Mouse (Mus musculus) adrenal gland, postnatal 36 days (tissue): ENCODE data around the gene Gm49325. TPM values are rescaled to one million over a fixed set of nuclear protein-coding genes. Genes with fewer than 3 reads are reported as not detected.

Experiments used
- DNase-seq, 2 experiments: peaks; one replicate each; pipeline ENCODE4 v3.0.0; 2021; ENCODE audit warnings: mixed read lengths in 1 of 2
- total RNA-seq, 2 experiments: library from RNA; stranded (reverse); gene quantifications; 2 replicates each; pipeline ENCODE4 v1.2.3; 2021

Gene Gm49325
- total RNA-seq, 2 experiments from 2014 or later: 24.1 to 27.6 TPM

DNA sequence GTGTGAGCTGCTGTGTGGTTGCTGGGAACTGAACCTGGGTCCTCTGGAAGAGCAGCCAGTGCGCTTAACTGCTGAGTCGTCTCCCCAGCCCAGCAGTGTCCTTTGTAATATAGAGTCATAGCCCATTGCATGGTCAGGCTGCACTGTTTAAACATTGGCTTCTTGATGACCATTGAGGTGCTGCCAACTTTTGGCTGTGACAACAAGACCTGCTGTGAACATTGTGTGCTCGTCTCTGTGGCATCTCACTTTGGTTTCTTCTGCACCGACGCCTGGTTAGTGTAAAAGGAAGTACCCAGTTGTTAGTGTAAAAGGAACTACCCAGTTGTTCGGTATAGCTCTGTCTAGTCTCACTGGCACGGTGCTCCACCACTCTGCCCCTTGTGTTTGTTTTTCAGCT lies 20.6 kb downstream of the Gm49325 start:
- no peak for DNase-seq

- DNase-seq: peak; percentile 82 to 86
These were observed 21.5 kb downstream of the Gm49325 start for GRCm38 (mm10) chr10:77627497-77627896.

DNA sequence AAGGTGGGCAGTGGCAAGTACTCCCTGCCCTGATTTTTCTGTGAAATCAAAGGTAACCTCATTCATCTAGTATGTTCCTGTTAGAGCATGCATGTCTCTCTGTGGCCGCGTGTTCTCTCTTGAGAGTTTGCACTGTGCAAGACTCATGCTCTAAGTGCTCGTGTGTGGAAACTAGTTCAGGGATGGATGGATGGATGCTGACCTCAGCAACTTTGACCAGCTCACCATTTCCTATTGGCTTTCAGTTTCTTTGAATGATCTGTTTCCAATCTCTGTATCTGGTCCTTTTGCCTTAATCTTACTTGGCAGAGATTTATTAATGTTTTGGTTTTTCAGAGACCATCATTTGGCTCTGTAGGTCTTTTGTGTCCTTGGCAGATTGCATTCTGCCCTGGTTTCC lies 23.2 kb downstream of the Gm49325 start:
- no peak for DNase-seq

GRCm38 (mm10) chr10:77629970-77630369 lies 24.0 kb downstream of the Gm49325 start:
- DNase-seq: no peak

- DNase-seq: no peak
These were observed 28.0 kb downstream of the Gm49325 start for GRCm38 (mm10) chr10:77634016-77634415.

DNA sequence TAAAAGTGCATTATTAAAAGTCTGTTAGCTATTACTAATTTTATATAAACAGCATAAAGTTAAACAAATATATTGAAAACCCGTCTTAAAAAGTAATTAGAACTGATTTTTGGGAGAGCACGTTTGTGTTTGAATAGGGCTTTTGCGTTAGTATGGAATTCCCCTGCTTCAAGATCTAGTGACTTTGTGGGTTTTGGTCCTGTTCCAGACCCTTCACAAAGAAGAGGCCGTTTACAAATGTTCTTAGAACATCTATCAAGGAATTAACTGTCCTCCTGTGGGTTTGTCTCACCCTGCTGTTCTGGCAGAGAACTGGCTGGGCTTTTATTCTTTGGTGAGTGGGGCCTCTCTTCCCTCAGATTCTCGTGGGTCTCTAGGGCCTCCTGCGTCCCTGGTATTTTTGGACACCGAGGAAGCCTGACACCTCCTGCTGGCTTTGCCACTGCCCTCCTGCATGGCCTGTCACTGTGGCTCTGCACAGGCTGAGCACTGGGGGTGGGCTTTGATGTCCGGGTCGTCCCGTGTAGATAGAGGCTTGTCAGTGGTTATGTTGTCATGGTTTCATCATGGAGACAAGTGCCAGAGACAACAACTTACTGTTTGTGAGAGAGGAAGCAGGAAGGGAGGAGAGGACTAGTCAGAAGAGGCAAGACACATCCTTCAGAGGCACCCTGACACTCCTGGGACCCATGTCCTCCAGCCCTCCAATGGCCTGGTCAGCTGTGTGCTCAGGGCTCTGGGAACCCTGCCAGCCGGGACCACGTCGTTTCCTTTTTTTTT lies 28.6 kb downstream of the Gm49325 start:
- peak in 1 of 2 experiments; percentile 38 for DNase-seq

DNA sequence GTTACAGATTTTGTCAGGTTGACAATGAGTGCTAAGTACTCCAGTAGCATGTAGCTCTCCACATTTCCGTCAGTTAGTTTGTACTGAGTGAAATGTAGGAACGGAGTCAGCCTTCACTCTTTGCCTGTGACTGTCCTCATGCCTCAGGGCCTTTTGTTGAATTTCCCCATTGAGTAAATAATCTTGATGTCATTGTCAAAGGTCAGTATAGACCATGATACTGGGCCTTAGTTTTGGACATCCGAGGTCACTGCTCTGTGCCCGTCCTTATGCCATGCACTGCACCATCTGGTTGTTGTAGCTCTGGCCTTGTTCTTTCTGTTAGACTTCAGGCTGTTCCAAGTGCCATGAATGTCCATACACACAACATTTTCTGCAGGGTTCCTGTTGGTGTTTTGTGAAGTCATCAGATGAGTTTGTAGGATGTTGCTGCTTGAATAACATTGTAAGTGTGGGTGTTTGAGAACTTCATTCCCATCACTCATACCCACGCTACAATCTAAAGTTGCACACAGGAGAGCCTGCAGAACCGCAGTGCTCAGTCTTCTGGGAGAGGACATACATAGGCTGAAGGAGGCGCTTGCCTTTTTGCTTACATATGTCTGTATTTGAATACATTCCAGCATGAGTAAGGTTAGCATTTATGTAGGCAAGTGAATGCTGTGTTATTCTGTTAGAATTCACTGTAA lies 30.4 kb downstream of the Gm49325 start:
- no peak for DNase-seq

DNA sequence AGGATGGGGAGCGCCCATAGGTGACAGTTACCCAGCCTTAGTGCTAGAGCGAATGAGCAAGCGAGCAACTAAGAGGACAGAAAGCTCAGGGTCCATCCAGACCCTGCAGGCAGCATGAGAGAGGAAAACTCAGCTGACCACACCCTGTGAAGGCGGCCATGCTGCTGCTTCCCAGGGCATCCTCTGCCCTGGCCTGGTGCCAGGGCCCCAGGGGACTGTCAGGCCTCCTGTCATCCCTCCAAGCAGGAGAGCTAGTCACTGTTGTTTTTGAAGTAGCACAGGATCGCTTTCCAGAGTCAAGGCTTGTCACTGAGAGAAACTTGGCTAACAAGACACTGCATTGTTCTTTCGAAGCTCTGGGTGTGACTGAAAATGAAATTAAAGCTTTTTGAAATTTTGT lies 33.0 kb downstream of the Gm49325 start:
- peak; percentile 28 to 58 for DNase-seq

- DNase-seq: no peak
These were observed 37.2 kb downstream of the Gm49325 start for GRCm38 (mm10) chr10:77643160-77643559.

- DNase-seq: no peak
These were observed 39.6 kb downstream of the Gm49325 start for GRCm38 (mm10) chr10:77645571-77645970.

DNA sequence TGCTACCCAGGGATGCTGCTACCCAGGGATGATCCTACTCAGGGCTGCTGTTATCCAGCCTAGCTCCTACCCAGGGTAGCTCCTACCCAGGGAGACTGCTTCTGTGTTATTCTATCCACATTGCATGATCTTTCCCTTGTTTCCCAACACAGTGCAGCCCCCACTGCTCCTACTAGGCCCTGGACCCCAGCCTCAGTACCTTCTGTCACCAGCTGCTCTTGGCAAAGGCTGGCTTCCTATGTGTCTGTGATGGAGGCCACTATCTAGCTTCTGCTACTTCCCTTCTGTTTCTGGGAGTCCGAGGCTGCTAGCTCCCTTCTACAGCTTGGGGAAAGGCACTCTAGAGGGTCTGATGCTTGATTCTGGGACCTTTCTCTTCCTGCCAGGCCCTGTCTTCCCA lies 41.5 kb downstream of the Gm49325 start:
- no peak for DNase-seq

GRCm38 (mm10) chr10:77647901-77648300 lies 41.9 kb downstream of the Gm49325 start:
- no peak for DNase-seq

DNA sequence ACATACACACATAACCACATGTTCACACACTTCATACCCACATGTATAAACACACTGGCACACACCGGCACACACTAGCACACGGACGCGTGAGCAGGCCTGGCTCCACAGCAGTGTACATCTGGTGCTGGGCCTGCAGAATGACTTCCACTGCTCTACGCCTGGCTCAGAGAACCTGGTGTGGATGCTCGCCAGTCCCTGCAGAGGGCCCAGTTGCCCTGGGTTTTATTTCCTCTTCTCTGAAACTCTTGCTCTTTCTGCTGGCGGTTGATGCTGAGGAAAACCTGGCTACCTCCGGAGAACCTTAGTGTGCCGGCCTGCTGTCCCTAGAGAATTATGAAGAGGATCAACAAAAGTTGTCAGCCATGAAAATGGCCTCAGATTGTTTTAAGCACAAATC lies 46.0 kb downstream of the Gm49325 start:
- DNase-seq: no peak

DNA sequence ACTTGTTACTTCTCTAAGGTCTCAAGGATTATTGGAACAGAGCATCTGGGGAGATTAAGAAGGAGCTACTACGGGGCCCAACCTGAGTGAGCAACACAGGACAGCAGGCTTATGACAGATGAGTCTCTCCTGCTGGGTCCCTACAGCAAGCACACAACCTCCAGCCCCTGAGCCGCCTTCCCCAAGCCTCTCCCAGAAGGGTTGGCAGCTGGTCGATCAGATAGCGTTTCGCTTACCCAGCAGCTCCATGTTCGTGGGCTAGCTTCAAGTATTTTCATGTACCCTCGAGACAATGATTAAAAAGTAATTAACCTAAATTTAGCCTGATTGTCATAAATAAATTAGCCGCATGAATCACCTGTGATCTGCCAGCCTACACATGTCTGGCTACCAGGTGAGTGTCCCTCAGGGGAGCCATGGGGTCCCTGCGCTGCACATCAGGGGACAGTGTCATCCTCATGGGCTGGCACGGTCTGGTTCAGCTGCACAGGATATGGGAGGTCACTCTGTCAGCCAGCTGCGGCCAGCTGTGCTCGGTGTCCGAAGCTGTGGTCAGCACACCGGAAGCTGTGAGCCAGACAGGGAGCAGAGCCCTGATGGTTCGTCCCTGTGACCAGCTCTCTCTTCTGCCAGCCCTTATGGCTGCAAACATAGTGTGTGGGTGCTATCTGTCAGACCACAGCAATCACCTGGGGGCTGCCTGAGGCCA lies 52.4 kb downstream of the Gm49325 start:
- no peak for DNase-seq

DNA sequence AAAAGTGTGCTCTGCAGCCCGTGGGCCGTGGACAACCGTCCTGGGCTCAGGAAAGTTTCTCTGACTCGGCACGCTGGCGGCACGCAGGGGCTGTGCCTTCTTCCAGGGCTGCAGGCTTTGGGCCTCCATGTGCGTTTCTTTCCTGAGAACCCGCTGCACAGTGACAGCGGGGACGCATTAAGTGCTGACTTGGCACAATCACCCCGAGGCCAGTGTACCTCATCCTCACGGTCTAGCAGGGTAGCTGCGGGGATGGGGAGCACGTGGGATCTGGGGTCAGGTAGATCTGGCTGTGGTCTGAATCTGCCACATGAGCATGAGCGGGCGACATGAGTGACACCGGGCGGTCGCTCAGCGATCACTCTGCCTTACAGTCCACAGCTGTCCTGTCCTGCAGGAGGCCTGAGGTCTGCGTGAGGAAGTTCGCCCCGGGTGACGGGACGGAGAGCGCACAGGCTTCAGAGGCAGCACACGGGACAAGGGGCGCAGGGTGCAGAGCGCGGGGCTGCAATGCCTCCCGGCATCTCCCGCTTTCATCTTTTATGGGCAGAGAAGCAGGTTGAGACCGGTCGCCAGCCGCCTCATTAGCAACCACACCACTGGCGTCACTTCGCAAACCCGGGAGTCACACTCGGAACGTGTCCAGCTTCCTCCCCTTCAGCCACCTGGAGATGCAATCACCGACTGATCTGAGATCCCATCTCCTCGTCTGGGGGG lies 58.1 kb downstream of the Gm49325 start:
- DNase-seq: no peak

GRCm38 (mm10) chr10:77666342-77666741 lies 60.3 kb downstream of the Gm49325 start:
- DNase-seq: no peak

DNA sequence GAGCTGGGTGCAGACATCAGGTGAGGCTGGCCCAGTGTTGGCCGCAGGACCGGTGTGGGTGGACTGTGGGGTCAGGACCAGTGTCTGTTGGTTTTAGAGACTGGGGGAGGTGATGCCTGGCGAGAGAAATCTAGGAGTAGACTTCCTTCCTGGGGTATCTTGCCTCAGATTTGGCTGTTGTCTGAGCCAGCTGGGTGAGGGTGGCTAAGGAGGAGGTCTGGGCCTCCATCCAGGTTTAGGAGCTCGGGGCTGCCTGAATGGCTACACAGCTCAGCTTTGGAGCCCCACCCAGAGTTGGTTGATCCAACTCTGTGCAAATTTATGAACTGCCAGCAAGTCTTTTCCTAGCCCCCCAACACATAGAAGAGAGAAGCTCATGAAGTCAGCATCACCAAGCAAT lies 61.4 kb downstream of the Gm49325 start:
- DNase-seq: no peak

- DNase-seq: no peak
These were observed 64.7 kb downstream of the Gm49325 start for GRCm38 (mm10) chr10:77670710-77671109.

- DNase-seq: no peak
These were observed 65.5 kb downstream of the Gm49325 start for GRCm38 (mm10) chr10:77671519-77671918.

GRCm38 (mm10) chr10:77673765-77674164 lies 67.8 kb downstream of the Gm49325 start:
- DNase-seq: no peak

- DNase-seq: no peak
These were observed 71.6 kb downstream of the Gm49325 start for GRCm38 (mm10) chr10:77677562-77677961.

- DNase-seq: no peak
These were observed 77.0 kb downstream of the Gm49325 start for GRCm38 (mm10) chr10:77682994-77683393.
